Mouse (Mus musculus): ENCODE results near the gene Plau.

- TF ChIP-seq POLR2A (IDR thresholded peaks at IDR 0.05; ENCODE audit: borderline replicate concordance, insufficient read depth, low read length) (no peak), CTCF (IDR thresholded peaks at IDR 0.05; ENCODE audit: borderline replicate concordance, insufficient read depth, low read depth, low read length) (no peak)
Observed at GRCm38 (mm10) chr14:20792922-20793757, 43.3 kb upstream of the Plau start.
